Mouse (Mus musculus): Measurements from ENCODE around the gene Atp1a4.

Atp1a4 gene

DNA sequence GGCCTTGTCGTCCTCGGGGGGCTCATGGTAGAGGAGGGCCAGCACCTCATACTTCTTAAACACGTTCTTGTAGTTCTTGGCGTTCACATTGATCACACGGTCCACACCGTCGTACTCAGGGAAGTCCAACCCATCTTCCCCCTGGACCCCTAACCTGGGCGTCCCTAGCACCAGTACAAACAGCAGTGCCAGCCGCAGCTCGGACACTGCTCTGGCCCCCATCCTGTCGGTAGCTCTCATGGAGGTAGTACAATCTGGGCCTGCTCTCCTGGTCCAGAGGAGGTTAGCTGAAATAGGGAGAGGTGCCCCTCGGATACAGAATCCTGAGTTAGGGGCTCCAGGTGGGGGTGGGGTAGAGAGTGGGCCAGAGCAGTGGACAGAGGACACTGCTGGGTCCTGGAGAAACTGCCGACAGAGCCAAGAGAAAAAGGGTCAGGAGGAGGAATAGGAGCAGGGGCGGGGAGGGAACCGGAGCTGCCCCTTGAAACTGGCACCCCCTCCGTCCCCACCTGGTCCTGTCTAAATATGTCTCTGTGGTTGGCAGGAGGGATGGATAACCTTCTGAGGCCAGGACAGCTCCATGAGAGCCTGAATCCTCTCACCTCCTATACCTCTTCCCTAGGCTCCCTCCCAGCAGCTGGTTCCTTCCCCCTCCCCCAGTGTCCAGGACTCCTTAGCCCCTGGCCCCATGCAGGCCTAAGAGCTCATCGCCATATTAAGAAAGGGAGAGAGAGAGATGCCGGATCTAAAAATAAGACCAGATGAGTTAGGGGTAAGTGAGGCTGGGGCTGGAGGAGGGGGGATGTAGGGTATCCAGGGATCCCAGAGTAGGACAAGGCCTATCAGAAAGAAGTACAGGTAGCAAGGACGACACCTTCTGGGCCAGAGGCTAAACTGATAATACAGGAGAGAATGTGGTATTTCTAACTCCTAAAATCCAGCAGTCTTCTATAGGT, 38.5 kb downstream of the Atp1a4 start, which contains the start of gene Casq1:
Gene Casq1, minus strand, starts transcription at position 418 of the 956 bp plus-strand sequence.
- DNase-seq, result no peak

DNA sequence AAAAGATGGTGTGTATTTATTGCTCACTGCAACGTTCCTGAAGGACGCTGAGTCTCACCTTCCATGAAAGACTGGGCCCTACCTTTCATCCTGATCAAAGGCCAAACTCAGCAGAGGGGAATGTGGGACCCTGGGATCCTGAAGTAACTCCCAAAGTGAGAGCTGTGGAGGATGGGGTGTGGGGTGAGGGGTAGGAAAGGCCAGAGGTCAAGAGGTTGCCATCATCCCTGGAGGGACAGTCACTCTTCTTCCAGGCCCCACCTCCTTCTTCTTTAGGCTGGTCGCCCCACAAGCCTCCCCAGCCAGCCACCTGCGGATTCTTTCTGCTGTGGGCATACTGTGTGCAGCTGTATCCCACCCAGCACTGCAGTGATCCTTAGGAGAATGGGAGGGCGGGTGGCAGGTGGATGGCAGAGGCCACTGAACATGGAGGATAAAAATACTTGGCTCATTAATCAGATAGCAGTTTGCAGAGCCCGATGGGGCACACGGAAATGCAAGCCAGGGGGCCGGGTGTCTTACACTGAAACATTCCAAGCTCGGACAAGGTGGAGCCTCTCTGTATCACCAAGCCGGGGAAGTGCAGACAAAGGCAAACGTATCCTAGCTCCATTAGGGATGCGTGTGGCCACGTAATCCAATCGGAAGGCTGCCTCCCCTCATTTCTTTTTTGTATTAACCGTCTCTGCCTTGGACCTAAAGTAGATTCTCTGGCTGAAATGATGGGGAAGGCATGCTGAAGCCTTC, 39.9 kb downstream of the Atp1a4 start:
- DNase-seq, result no peak

DNA sequence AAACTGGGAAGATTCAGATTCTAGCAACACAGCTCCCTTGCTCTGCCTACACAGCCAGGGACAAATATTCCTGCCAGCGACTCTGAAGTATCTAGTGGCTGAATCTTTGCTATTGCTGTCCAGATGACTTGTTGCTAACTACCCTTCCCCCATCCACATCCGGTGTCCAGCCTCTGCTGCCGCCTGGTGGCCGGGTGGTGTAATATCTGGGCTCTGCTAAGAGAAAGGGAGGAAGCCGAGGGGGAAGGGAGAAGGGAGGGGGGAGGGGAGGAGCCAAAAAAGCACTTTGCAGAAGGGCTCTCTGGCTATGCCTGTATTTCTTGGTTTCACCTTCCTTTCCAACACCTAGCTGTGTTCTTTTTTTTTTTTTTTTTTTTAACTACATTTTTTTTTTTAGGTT, 41.1 kb downstream of the Atp1a4 start:
- DNase-seq, result peak; percentile 92 to 93

DNA sequence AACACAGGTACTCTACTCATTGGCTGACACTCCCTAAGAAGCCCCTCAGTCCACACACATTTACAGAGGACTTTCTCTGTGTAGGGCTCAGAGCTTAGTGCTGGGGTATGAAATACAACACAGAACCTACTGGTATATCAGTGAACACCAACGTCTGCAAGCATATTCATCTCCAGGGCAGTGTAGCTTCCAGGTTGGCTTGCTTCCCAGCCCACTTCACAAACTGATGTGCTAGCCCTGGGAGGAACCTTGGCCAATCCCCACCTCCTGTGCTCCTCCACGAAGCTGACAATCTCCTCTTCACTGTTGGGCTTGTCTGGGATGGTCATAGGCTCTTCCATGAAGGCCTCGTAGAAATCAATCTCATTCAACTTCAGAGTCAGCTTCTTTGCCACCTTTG, 43.5 kb downstream of the Atp1a4 start:
- no peak for DNase-seq

DNA sequence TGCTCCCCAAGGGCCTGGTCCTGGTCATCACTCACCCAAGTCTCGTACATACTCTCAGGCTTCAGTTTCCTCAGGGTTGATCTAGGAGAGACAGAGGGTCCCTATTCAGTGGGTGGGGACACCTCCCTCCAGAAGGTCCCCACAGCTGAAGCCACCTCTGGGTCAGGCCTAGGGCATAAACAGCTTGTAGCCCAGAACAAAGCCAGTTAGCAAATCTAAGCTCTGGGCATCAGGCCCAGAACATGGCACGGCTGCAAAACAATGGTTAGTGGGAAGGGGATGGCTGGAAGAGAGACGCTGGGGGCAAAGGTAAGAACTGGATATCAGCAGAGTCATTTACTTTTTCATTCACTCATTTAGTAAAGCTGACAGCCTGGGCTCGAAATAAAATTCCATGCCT, 44.4 kb downstream of the Atp1a4 start:
- no peak for DNase-seq

DNA sequence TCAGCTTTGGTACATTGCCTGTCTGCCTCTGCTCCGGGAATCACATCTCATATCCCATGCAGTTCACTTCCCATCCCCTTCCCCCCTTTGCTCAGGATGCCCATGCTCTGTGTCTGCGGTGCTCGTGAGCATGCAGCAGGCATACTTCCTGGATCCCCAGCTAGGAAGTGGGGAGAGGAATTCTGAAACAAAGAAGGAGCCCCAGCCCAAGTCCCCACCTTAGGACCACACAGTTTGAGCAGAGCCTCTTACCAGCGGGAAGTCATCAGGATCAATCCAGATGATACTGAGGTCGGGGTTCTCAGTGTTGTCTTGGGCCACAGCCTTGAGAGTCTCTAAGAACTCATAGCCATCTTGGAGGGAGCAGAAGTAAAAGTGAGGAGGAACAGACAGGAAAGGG, 45.4 kb downstream of the Atp1a4 start:
- DNase-seq, result no peak

DNA sequence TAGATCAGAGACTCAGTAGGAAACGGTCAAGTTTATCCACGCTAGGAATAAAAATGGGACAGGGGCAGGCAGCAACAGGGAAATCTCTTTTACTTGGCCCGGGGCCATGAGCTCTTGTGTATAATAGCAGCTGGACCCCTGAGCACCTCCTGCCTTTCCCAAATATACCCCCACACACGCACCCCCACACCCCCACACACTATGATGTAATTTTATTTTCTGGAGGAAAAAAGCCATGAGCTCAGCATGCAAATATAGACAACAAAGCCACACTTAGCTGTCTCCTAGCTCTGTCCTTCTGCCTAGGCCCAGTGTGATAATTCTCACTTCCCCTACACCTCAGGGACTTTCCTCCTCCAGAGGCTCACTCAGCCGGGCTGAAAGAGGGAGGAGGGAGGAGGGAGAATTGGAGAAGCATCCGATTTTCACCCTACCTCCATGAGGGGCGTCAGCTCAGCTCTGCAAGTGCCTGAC, 51.1 kb downstream of the Atp1a4 start:
- DNase-seq, result peak; percentile 38 to 62

DNA sequence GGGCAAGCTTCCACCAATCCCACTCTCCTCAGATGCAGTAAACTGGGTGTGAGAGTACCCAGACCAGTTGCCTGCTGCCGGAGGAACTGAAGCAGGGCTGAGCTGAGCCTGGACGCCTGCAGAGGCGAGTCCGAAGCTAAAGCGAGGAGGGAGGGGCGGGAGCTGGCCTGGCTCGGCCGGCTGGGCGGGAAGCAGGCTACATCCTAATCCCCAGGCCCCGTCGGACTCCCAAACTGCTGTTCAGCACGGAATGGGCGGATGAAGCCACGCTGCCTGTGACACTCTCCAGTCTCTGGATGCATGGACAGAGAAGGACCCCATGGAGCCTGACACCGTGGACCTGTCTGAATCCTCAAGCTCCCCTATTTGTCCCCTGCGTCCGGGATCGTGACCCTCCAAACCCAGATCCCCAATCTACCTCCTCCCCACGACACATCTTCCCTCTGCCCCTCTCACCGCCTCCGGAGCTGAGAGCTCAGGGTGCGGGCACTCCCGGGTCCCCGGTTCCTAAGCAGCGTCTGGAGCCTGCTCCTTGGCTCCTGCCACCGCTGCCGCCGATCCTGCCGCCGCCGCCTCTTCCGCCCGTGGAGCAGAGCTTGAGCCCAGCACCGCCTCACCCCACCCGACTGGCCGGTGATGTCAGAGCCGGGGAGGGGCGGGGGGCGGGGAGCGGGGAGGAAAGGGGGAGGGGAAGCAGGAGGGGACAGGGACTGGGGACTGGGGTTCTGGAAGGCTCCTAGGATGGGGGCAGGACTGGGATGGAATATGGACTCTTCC, 51.9 kb downstream of the Atp1a4 start, which contains the start of gene Pea15a:
Gene Pea15a, minus strand, starts transcription at position 664 of the 777 bp plus-strand sequence.
- DNase-seq, result peak; percentile 93 to 95

DNA sequence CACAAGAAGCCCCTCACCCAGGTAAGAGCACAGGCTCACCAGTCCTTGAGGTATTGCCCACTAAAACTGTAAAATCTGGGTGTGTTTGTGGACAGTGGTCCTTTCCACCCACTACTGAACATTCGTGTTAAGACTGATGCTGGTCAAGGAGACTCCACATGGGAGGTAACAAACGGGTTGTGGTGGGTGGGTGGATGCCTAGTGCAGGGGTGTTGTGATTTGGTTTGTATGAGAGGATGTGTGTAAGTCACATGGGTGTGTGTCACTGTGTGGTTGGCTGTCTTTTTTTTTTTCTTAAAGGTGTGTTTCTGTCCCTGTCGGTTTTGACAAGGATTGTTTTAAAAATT, 52.5 kb downstream of the Atp1a4 start:
- DNase-seq, result peak; percentile 50 to 51

DNA sequence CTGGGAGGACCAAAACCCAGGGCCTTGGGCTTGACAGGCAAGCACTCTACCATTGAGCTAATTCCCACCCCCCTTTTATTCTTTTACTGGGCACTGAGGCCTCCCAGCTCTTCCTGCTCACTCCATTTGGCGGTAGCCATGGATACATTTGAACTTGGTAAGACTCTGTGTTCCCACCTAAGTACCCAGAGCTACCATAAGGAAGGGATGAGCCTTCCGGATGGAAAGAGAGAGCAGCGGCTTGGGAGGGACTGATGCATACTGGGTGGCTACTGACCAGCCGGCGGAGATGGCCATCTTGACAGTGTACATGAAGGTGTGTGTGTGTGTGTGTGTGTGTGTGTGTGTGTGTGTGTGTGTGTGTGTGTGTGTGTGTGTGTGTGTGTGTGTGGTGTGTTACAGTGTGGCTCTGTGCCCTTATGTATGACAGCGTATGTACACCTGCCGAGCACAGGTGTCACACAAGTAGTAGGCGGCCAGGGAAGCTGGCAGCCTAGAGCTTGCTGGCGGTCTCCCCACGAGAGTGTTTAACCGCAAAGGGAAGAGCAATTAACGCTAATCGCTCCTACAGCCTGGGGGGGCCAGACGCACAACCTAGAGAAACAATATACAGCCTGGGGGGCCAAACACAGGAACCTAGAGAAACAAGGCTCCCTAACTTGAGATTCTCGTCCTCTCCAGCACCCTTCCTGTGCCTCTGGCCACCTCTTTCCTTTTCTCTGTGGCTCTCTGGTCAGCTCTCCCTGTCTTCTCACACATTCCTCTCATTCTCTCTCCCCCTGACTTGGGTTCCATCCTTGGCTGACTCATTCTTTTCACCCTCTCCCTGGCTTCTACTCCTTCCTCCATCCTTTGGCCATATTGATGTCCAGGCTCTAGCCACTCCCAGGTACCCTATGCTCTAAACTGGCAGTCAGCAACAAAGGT, 53.1 kb downstream of the Atp1a4 start:
- peak; percentile 78 to 81 for DNase-seq

DNA sequence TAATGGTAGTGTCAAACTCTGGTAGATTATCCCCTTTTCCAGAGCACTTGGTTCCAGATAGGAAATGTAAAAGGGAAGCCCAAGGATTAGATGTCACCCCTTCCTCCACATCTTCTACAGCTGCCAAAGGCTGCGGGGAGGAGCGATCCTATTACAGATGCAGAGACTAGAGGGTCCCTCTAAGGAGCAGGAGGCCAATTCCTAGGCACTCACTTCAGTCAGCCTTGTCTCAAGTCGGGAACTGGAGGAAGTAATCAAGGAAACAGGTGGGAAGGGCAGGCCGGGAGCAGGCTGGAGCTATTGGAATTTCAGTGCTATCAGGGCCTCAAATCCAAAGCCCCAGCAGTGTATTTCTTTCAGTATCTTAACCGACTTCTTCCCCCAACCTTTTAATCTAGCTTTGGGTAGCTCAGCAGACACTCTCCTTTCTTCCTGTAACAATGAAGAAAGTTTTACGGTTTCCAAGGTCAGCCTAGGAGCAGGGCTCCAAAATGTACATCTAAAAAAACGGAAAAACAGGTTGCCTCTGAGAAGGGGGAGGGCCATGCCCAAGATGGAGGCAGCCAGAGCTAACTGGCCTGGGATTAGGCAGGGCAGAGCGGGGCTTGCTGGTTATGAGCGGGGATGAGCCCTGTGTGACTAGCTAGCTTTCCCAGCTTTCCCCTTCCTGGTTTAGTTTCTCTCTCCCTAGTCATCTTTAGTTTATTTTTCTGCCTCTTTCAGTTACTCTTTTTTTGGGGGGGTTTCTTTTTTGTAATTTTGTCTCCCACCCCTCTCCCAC, 54.0 kb downstream of the Atp1a4 start:
- DNase-seq, result peak; percentile 54 to 62

DNA sequence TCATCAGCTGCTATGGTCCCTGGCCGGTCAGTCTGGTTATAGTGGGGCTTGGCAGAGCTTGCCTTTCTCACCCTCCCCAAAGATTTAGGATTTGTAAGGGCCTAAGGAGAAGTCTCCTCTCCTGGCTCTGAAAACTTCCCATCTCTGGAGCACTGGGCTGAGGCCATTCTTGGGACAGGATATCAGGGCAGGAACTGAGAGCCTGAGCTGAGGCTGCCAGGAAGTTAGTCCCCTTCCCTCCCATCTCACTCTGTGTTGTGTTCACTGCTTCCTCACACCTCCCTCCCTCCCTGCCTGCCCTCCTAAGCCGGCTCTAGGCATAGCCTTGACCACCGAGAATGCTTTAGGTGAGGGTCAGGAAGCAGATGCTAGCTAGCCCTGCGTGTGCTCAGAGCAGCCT, 54.6 kb downstream of the Atp1a4 start:
- peak; percentile 39 to 41 for DNase-seq

DNA sequence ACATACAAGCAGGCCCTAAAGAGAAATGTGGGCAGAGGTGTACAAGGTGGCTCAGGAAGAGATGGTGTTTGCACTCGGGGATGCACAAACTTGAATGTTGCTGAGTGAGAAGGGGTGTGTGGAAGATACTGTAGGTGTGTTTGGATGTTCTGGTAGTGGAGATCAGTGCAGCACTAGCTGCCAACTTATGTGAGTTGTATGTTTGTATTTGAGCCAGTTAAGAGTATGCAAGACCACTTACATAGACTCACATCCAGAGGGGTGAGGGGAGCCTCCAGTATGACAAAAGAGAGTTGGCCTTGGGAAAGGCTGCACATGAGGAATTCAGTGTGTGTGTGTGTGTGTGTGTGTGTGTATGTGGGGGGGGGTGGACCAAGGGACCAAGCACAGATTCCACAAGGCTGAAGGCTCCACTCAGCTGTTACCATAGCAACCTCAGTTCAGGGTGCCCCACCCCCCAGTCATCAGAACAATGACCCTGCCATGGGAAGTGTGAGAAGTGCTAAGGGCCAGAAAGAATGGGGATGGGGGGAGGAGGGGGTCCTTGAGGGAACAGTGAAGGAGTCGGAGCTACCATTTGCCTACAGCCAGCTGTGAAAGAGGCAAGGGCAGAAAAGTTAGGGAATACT, 55.2 kb downstream of the Atp1a4 start:
- peak; percentile 37 to 54 for DNase-seq

DNA sequence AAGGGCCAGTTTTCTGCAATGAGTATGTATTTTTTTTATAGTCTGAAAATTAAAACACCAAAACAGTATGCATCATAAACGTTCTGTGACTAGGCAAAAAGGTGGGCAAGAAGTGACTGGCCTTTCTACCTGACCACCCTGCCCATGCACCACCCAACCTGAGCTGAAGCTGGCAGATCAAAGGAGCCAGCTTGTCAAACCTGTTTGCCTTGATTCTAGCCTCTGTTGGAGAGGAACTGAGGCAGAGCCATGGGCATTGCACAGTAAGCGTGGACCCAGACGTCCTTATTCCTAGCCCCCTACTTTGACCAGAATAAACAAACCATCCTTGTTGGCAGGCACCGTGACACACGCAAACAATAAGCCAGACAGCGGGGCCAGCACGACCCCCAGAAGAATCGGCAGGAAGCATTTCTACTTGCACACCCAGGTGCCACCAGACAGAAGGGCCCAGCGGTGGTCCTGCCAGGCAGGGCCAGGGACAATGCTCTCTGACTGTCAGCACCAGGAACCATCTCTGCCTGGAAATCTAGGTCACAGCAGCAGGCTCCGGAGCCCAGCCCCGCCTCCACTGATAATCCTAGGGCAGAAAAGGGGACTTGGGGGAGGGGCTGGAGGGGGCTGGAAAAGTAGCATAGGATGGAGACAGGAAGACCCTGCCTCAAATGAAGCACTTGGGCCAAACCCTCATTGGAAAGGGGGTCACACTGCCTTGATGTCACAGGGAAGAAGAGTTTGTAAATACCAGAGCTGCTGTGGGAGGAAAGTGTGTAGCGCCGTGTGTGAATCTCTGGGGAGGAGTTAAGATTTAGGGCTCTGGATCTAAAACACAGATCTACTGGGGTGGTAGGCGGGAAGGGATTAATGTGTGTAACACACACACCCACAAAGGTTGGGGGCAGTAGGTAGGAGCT, 56.0 kb downstream of the Atp1a4 start:
- peak; percentile 87 to 90 for DNase-seq

DNA sequence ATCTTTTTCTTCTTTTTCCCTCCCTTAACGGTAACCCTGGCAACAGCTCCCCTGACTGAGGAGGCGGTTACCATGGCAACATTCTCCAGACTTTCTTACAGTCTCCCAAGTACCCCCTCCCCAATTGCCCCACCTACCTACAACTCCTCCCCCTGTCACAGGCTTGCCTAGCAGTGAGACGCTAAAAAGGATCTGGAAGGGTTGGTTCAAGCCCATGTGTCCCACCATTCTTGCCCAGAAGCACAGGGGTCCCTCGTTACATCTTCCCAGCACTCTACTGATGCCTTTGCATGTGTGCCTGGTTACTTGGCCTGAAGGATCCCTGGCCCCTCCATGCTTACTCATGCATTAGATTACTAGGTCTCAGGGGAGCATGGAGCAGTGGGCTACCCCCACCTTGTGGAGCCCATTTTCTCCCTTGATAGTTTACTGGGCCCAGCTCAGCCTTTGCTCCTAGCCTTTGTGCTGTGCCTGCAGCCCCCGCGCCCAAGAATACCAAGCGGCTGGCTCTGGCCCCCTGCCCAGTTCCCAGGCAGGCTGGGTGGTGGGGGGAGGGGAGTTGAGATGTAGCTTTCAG, 57.3 kb downstream of the Atp1a4 start:
- peak; percentile 67 to 81 for DNase-seq

DNA sequence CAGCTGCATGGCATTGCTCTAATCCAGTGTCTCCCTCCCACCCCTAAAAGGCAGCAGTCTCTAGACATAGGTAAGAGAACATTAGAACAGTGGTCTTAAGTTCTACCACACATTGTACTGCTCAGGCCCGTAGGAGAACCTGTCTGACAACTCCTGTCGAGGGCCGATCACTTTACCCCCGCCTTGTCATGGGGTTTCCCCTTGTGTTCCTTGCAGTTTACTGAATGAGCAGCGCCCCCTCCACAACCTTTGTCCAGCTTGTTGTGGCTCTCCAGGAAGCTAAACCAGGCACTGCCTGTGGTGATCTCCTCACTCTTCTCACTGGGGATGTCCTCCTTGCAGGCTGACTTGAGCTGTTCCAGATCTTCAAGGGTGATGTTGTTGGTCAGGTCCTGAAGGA, 58.1 kb downstream of the Atp1a4 start:
- DNase-seq, result peak in 1 of 2 experiments; percentile 35

DNA sequence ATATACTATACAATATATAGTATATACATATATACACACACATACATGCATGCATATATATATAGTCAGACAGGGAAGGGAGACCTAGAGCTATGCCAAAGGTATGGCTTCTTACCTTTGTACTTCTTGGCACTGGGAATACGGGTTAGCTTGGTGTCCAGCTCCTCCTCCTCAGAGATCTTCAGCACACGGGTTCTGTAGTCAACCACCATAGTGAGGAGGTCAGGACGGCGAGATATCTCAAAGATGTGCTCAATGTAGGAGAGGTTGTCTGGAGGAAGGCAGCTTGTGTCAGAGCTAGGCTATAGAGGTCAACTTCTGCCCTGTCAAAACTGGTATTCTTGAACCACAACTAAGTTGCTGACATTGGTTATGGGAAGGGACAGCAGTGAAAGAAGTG, 59.2 kb downstream of the Atp1a4 start:
- DNase-seq, result peak in 1 of 2 experiments; percentile 13

DNA sequence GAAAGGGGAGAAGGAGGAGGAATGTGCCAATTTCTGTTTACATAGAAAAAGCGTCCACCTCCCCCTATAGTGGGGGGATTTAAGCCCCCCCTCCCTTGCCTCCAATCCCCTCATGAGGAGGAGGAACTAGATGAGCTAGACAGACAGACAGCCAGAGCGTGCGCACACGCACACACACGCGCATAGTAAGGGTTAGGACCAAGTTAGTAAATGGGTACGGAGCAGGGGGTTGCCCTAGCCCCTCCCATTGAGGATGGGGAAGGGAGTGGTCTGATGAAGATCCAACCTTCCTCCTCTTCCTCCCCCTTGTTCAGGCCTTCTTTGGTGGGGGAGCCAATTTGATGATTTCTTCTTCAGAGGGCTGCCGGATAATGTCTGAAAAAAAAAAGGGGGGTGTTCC, 59.9 kb downstream of the Atp1a4 start:
- no peak for DNase-seq

DNA sequence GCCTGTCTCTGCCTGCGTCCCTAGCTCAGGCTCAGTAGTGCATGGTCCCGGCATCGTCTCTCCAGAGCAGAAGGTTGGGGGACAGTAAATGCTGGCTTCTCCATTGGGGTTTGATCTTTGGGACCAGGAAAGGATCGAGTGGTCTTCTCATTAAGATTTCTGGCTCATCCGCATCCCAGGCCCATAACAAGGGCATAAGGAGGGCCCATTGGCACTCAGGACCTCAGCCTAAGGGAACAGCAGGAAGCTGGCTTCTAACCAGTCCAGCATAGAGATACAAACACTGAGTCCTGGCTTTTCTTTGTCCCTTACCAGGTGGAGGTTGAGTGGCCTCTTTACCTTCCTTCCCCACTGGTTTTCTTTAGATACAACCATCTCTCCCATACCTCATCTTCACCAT, 60.4 kb downstream of the Atp1a4 start:
- peak; percentile 67 to 73 for DNase-seq

All from cerebellum, postnatal 25 days (tissue).